Mouse (Mus musculus) thymus, postnatal 10 days (tissue): ENCODE results near the gene Hoxc4.

Source experiments
- DNase-seq, 2 experiments: peaks; one replicate each; pipeline ENCODE4 v3.0.0; 2021; ENCODE audit warnings: low spot score in 2 of 2

The Hoxc4 gene

DNA sequence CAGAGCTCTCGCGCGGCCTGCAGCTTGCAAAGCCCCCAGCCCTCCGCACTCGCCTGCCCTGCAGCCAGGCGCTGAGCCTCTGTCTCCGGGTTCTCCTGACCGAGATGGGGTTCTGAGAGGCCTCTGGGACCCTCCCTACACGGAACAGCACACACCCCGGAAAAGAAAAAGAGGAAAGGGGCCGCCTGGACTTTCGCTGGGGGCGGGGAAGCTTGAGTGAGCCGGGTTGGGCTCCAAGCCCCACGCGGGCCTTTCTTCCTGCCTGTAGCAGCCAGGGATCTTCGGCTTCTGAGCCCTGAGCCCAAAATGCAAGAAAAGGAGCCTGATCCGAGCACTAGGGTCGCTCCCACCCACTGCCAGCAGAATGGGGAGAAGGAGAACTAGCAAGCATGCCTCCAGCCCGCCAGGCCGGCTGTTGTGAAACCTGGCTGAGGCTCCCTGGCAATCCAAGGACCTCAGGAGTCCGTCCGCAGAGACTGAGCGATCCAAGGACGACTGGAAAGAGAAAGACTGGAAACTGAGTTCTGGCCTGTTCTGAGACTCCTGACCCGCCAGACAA, 6.7 kb upstream of the Hoxc4 start:
- DNase-seq, result no peak

- DNase-seq, result peak in 1 of 2 experiments; percentile 17
Measured at GRCm38 (mm10) chr15:103013238-103013984, 5.3 kb upstream of the Hoxc4 start.

DNA sequence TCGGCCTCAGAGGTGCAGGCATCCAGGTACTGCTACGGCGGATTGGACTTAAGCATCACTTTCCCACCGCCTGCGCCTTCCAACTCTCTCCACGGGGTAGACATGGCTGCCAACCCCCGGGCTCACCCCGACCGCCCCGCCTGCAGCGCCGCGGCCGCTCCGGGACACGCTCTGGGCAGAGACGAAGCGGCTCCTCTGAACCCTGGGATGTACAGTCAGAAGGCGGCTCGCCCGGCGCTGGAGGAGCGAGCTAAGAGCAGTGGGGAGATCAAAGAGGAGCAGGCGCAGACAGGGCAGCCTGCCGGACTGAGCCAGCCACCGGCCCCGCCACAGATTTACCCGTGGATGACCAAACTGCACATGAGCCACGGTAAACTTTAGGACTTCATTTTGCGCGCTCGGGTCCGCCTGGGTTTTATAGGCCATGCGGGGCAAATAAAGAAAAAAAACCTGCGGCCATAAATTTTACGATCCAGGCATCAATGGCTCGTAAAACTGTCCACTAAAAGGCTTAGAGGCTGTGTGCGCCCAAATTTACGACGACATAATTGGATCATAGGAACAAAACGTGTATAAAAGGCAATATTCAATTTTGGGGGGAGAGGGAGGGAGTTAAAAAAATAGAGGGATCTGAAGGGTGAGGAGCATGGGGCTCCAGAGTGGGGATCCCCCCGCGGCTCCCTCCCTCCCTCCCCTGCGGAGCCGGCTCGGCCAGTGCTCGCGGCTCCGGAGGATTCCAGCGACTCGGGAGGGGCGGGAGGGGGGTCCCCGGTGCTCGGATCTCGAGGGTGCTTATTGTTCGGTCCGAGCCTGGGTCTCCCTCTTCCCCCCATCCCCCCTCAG, 4.3 kb upstream of the Hoxc4 start:
- no peak for DNase-seq

GRCm38 (mm10) chr15:103015009-103015399, 3.7 kb upstream of the Hoxc4 start:
- DNase-seq, result no peak

DNA sequence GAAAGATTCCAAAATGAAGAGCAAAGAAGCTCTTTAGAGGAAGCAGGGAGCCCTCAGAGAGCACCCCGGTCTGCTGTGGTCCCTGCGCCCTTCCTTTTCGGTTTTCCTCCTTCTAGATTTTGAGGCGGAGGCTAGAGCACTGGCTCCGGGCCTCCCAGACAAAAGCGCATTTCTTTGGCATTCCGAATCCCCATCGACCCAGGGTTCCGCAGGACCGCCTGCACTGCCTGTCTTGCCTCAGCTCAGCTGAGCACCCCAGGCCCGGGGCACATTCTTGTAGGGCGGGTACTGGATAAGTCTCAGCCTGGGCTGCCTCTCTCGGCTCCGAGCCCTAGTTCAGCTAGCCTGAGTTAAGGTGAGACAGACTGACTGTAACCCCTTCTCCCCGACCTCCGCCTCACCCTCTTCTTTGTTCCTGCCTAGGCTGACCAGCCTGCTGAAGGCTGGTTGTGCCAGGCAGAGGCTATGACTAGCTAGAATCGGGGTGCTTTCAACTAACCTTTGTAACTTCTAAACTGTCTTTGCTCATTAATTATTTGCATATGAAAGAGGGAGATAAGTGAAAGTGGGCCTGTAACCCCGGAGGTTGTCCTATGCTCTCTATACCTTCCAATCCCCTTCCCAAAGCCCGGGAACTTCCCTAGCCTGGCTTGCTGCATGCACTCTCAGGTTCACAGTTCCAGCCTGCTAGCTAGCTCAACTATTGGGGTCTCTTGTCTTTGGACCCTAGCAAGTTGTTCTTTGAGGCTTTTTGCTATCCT, 3.1 kb upstream of the Hoxc4 start:
- no peak for DNase-seq

DNA sequence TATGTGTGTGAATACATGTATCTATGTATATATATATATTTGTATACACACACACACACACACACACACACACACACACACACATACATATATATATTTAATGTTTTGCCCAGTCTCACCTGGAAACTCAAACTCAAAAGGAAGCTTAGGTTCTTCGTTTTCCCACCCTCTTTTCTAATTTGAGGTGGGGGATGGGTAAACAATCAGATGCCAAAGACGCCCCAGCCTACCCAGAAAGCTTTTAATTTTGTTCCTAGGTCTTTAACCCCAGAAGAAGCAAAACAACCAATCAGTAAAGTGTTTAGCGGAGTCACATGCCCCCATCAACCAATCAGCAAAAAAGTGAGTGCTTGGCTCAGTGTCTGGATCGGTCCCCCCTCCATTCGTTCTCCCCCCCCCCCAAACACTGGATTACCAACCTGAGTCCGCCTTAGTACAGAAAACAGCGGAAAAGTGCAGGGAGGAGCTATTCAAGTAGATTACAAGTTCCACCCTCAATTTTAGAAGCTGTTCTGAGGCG, 2.2 kb downstream of the Hoxc4 start:
- DNase-seq, result no peak

- DNase-seq, result no peak
Measured at GRCm38 (mm10) chr15:103021544-103021943, 2.8 kb downstream of the Hoxc4 start.

GRCm38 (mm10) chr15:103024131-103024530, 5.4 kb downstream of the Hoxc4 start:
- DNase-seq, result no peak

DNA sequence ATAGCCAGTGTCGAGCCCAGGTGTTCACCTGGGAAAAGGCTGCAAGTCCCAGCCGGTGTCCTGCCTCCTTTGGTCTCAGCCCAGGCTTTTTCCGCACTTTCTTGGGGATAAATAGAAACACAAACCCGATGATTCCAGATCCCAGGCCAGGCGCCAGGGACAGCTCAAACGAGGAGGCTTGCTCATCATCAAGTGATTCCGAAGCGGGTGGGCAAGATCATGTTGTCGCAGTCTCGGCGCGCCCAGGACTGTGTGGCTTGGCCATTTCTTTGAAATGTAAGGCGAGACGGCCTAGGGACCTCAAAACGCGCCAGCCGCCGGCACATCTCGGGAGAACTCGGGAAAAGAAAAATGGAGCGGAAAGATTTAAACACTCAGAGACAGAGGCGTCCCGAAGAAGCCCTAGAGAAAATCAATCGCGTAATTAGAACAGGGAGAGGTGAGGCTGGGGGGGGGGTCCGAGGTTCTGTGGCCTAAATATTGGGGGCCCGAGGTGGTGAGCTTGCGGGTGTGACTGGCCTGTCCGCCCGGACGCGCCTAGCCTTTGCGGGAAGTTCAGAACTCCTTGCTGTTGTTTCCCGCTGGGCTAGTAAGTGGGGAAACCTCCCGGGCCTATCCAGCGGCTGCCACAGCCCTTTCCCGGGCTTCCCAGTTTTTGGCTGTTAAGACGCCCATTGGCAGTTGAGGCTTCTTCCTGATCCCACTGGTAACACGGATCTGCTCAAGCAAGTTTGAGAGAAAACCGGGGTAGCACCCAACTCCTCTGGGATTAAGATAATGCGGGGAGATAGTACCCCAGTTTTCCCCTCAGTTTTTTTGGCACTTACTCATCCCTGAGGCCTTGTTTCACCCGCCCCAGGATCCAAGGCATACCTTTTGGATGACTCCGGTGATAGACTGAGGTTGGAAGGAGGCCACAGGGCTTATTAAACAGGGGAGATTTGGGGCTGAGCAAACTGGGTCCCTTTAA, 8.8 kb downstream of the Hoxc4 start:
- no peak for DNase-seq

DNA sequence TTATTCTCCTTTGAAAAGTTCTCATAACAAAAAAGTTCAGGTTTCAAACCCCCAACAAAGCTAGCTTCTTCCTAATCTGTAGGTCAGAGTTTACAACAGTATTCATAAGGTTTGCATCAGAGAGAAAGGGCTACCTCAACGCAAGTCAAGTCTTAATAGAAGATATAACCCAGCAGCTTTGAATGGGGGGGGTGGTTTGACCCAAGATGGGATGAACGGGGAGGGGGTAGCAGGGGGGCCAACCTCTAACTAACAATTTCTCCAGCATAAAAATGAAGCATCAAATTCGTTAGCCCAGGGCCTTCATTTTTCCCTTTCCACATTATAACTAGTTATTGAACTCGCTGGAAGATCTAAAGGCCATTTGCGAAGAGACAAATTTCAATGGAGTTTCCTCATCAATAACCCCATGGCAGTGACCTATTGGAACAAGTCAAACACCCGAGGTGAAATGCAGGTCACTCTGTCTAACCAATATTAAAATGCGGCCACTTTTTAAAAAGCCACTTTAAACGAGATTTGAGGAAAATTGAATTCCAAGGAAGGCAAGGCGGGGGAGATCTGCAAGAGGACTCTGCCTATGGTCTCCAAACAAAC, 10.3 kb downstream of the Hoxc4 start:
- DNase-seq, result no peak

GRCm38 (mm10) chr15:103030142-103030541, 11.4 kb downstream of the Hoxc4 start:
- no peak for DNase-seq

GRCm38 (mm10) chr15:103032167-103032566, 13.4 kb downstream of the Hoxc4 start:
- DNase-seq, result no peak

DNA sequence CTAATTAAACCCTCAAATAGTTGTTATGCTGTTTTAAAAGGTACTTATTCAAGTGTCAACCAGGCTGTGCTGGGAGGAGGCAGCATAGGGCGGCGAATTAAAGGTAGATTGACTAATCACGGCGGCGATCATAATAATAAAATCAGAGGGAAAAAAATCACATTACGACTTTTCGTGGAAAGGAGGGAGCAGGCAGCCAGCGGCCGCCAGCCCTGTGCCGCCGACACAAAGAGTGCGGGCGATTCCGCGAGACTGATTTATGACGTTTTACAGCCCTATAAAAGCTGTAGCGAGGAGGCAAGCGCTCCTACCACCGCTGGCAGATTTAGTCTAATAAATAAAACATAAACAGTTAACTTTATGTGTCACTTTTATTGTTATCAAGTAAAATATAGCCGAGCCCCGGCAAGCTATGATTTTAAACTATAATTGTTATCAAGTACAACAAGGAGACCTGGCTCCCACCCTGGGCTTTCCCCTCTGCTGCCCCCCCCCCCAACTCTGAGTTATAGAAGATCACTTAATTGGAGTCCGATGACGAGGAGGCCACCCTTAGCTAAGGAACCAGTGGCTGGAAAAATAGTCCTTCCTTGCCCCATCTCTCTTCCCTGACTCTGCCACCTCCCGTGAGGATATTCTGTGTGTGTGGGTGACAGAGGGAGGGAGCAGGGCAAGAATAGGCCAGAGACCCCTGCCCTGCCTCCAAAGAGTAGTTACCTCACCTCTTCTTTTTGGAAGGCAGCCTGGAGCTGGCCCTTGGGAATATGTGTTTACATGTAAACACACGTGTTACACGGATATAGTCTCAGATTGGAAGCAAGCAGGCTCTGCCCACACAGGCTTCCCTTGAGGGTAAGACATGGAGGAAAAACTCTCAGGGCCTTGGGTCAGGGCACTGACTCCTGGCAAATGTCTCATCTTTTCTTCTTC, 14.2 kb downstream of the Hoxc4 start:
- DNase-seq, result no peak

- no peak for DNase-seq
Measured at GRCm38 (mm10) chr15:103034043-103034806, 15.5 kb downstream of the Hoxc4 start.

DNA sequence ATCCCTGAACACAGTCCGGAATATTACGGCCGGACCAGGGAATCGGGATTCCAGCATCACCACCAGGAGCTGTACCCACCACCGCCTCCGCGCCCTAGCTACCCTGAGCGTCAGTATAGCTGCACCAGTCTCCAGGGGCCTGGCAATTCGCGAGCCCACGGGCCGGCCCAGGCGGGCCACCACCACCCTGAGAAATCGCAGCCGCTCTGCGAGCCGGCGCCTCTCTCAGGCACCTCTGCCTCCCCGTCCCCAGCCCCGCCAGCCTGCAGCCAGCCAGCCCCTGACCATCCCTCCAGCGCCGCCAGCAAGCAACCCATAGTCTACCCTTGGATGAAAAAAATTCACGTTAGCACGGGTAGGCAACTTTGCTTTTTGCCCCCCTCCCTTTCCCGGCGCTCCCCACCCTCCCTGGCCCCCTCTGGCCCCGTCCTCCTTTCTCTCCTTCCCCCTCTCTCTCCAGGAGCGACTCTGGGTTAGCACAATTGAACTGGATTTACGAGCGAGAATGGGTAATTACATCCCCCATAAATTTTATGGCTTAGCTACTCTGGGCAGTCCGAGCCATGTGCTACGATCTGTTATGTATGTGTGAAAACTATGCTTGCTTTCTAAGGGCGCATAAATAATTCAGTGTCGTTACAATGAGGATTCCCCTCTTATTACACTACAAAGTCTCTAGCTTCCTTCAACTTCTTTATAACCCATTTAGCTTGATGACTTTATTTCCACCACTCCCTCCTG, 16.2 kb downstream of the Hoxc4 start:
- no peak for DNase-seq

GRCm38 (mm10) chr15:103035548-103035881, 16.8 kb downstream of the Hoxc4 start:
- no peak for DNase-seq

DNA sequence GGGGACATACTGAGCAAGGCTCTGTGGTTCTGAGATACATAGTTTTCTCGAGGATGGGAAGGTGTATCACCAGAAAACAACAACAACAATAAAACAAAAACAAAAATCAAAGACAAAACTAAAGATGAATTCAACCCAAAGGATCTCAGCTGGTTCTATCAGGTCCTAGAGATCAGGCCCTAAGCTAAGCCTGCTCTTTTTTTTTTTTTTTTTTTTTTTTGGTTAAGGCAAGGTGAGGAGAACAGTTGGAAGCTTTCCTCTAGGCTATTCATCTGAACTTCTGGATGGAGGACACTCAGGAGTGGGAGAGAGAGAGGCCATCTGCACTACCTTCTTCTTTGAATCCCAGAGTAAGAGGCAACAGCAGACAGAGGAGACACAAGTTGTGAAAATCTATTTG, 18.8 kb downstream of the Hoxc4 start:
- DNase-seq, result no peak
